Mouse (Mus musculus) liver, embryonic 12.5 days (tissue): ENCODE measurements around the gene Hs2st1. TPM values are rescaled to one million over a fixed set of nuclear protein-coding genes. Genes with fewer than 3 reads are reported as not detected.

Source experiments
- ATAC-seq: fragments of 200-750 bp; cut with Nextera tagmentation; 2 replicates; pipeline ENCODE4 v1.8.0; 2017; ENCODE audit warnings: moderate number of reproducible peaks, mild to moderate bottlenecking, moderate library complexity
- H3K27ac ChIP-seq: fragments of 300-500 bp; sonication (generic); 2 replicates; pipeline ENCODE4 v1.5.1; 2016; ENCODE audit warnings: mild to moderate bottlenecking
- H3K27me3 ChIP-seq: fragments of 300-500 bp; sonication (generic); replicated peaks from 2 replicates; pipeline ENCODE4 v1.6.1; 2016; ENCODE audit warnings: mild to moderate bottlenecking, moderate library complexity
- H3K36me3 ChIP-seq: fragments of 300-500 bp; sonication (generic); 2 replicates; pipeline ENCODE4 v1.6.1; 2016; ENCODE audit warnings: mild to moderate bottlenecking, moderate library complexity
- H3K4me1 ChIP-seq: fragments of 300-500 bp; sonication (generic); 2 replicates; pipeline ENCODE4 v1.6.1; 2016
- H3K4me2 ChIP-seq: fragments of 300-500 bp; sonication (generic); 2 replicates; pipeline ENCODE4 v1.6.1; 2016; ENCODE audit warnings: mild to moderate bottlenecking, moderate library complexity
- H3K4me3 ChIP-seq: fragments of 300-500 bp; sonication (generic); 2 replicates; pipeline ENCODE4 v1.5.1; 2016; ENCODE audit warnings: mild to moderate bottlenecking, moderate library complexity
- H3K9ac ChIP-seq: fragments of 300-500 bp; sonication (generic); 2 replicates; pipeline ENCODE4 v1.6.1; 2016; ENCODE audit warnings: mild to moderate bottlenecking, moderate library complexity
- H3K9me3 ChIP-seq: fragments of 300-500 bp; sonication (generic); replicated peaks from 2 replicates; pipeline ENCODE4 v1.6.1; 2016; ENCODE audit warnings: mild to moderate bottlenecking, moderate library complexity
- WGBS: fragments of 180-500 bp; shearing (Covaris S2); methylation state at CpG from one replicate; pipeline ENCODE4 v1.1.7; 2016; ENCODE audit not compliant: insufficient replicate concordance; 5-methylcytosine and 5-hydroxymethylcytosine counted together
- polyA plus RNA-seq: library from polyadenylated mRNA; unstranded; fragments of >200 nt; fragmentation: Nextera tagmentation; extraction: Ambion mirVana; gene quantifications from 2 replicates; pipeline ENCODE4 v1.2.1, GENCODE M21; 2016

The Hs2st1 gene
- polyA plus RNA-seq, 1 experiment from 2014 or later, result 6.3 TPM

DNA sequence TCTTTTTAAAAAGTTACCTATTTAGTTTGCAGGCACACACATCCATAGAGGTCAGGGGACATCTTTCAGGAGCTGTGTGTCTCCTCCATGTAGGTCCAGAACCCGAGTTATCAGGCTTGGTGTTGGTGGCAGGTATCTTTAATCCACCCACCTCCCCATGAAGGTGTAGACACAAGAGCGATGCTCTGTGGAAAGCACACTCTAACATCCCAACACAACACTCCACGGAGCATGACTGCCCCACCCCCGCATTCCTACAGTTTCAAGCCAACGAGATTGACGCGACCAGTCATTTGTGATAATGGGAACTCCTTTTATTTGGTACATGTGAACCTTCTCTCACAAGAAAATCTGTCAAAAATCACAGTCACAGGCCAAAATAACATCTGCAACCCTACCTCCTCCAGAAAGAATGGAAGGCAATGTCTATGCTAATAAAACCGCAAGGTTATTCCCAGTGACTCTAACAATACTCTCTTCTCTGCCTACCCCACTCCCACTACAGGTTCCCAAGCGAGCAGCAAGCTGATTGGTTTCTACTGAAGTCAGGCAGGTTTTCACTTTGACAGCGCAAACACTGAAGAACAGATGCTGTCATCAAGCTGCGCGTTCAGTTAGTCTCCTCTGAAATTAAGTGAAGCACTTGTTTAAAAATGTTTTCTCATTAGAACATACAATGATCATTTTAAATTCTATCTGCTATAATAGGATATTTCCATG, 92.1 kb downstream of the Hs2st1 start:
- Histone ChIP-seq H3K27me3 (no peaks in the 10 kb centered on the region), H3K4me3 (no peak overlapping the region), H3K4me1 (no peaks in the 10 kb centered on the region), H3K9ac (no peak overlapping the region), H3K9me3 (no peaks in the 10 kb centered on the region), H3K36me3 (no peaks in the 10 kb centered on the region), H3K27ac (no peak overlapping the region), H3K4me2 (no peak overlapping the region)
- no peak for ATAC-seq
- whole genome bisulfite sequencing, result 79% methylated on average over 12 of the region's 12 CpGs

DNA sequence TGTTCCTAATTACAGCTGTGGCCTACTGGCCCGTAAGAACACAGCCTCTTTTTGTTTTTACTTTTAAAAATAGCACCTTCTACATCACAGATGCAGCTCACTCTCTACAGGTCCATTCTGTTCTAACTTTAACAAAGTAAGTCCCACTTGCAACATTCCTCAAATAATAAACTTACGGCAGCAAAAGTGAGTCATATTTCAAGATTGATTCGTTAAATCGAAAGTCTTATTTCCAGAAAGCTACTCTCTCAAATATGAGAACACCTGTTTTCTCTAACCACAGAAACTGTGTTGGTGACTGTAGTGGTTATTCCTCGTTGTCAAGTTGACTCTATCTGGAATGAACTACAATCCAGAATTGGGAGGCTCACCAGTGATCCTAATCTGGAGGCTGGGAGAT, 94.1 kb downstream of the Hs2st1 start:
- Histone ChIP-seq H3K36me3 (no peaks in the 10 kb centered on the region), H3K4me3 (no peak overlapping the region), H3K4me2 (no peak overlapping the region), H3K4me1 (peaks cover 1% of the 10 kb centered on the region), H3K9ac (no peak overlapping the region), H3K27me3 (no peaks in the 10 kb centered on the region), H3K27ac (no peak overlapping the region), H3K9me3 (no peaks in the 10 kb centered on the region)
- ATAC-seq, result no peak
- 79% methylated on average over 5 of the region's 5 CpGs for WGBS

DNA sequence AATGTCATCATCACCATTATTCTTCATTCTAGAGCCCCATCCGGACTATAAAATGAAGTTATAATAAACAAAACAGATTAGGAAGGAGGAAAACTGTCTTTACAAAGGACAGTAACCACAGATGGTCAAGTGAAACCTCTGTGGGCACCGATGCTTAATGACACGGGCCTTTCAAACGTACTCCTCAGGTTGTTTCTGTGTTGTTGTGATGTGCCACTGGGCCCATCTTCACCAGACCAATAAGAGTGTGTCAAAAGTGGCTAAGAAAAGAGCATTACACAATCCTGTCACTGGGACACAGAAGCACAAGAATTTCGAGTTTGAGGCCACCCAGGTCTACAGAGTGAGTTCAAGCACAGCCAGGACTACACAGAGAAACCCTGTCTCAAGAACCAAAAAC, 95.3 kb downstream of the Hs2st1 start:
- no peak overlapping the region for H3K27ac ChIP-seq
- H3K9ac ChIP-seq, result no peak overlapping the region
- WGBS, result 72% methylated on average over 5 of the region's 5 CpGs
- peaks cover 7% of the 10 kb centered on the region for H3K4me1 ChIP-seq
- H3K4me2 ChIP-seq, result no peak overlapping the region
- H3K9me3 ChIP-seq, result no peaks in the 10 kb centered on the region
- H3K36me3 ChIP-seq, result no peaks in the 10 kb centered on the region
- ATAC-seq, result no peak
- no peak overlapping the region for H3K4me3 ChIP-seq
- H3K27me3 ChIP-seq, result no peaks in the 10 kb centered on the region

DNA sequence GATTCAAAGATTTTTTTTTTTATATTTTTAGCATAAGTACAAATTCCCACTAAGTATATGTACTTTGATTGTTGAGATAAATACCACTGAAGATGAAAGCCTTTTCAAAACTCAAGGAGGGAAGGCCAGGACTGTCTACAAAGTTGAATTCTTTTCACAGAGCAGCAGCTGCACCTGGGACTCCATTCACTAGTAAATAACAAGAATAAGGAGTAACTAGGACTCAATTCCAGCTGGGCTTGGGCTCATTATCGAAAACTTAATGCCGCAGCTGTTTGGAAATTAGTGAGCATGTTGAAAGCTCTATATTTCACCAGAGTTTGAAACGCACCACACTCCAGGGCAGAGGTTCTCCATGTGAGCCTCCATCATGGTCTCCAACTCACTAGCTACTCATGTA, 98.0 kb downstream of the Hs2st1 start:
- Histone ChIP-seq H3K9ac (no peak overlapping the region), H3K4me2 (no peak overlapping the region), H3K27ac (no peak overlapping the region), H3K36me3 (no peaks in the 10 kb centered on the region), H3K27me3 (no peaks in the 10 kb centered on the region), H3K9me3 (no peaks in the 10 kb centered on the region), H3K4me3 (no peak overlapping the region), H3K4me1 (peaks cover 7% of the 10 kb centered on the region)
- WGBS, result 88% methylated on average over 3 of the region's 3 CpGs
- ATAC-seq, result no peak

DNA sequence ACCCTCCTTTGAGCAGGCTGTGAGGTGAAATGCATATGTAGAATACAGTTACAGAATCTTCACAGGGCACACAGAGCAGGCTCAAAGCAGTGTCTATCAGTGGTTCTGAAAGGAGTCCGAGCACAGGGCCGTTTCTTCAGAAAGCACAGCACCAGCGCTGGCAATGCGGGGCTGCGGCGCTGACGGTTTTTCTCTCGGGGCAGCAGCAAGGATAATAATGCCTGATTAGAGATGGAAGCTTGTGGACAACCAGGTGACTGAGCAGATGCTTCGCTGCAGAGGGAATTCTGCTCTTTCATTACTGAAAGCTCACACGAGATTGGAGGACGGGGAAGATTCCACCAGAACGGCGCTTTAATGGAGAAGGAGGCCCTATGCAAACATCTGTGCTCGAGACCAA, 99.1 kb downstream of the Hs2st1 start:
- 69% methylated on average over 14 of the region's 14 CpGs for WGBS
- no peaks in the 10 kb centered on the region for H3K9me3 ChIP-seq
- H3K4me2 ChIP-seq, result no peak overlapping the region
- H3K27ac ChIP-seq, result no peak overlapping the region
- no peaks in the 10 kb centered on the region for H3K36me3 ChIP-seq
- H3K4me3 ChIP-seq, result no peak overlapping the region
- peaks cover 11% of the 10 kb centered on the region for H3K4me1 ChIP-seq
- no peak overlapping the region for H3K9ac ChIP-seq
- H3K27me3 ChIP-seq, result no peaks in the 10 kb centered on the region
- ATAC-seq, result no peak

DNA sequence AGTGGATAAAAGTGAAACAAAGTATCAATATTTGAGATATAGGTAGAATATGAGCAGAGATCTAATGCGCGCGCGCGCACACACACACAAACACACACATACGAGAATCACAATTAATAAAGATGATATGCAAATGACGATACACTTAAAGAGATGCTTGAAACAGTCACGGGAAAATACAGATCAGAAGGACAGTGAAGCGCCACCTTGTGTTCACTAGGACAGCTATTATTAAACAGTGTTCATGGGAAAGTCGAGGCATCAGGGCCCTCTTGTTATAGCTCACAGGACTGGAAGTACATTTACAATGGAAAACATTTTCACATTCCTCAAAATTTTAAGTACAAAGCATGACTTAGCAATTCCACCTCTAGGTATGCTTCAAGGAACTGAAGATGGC, 102.5 kb downstream of the Hs2st1 start:
- ATAC-seq, result no peak
- Histone ChIP-seq H3K9ac (no peak overlapping the region), H3K4me2 (no peak overlapping the region), H3K9me3 (no peaks in the 10 kb centered on the region), H3K27me3 (no peaks in the 10 kb centered on the region), H3K36me3 (peaks cover 15% of the 10 kb centered on the region), H3K27ac (no peak overlapping the region), H3K4me1 (peaks cover 14% of the 10 kb centered on the region), H3K4me3 (no peak overlapping the region)
- WGBS, result 62% methylated on average over 10 of the region's 10 CpGs

DNA sequence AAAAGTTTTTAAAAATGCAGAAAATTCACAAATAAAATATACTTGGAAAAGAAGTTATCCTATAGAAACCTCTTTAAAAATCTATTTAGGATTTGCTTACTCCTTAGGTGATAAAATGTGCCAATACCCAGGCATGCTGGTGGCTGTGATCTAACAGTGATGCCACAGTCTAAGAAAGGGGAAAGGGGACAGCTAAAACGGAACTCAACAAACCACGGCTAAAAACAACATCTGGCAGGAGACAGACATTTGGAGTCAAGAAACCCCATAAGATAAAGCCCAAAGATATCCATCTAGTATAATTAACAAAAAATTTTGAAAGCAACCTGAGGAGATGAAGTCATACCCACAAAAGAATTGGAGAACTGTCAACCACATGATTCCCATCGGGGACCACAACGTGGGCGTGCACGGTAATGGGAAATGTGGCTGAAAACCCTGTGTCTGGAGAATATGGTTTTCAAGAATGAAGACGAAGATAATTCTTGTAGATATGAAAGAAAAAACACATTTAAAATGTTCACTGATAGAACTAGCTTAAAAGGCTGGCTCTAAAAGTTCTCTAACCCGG, 103.8 kb downstream of the Hs2st1 start:
- no peaks in the 10 kb centered on the region for H3K27me3 ChIP-seq
- no peak for ATAC-seq
- H3K27ac ChIP-seq, result no peak overlapping the region
- no peak overlapping the region for H3K4me2 ChIP-seq
- 54% methylated on average over 8 of the region's 8 CpGs for WGBS
- peaks cover 17% of the 10 kb centered on the region for H3K36me3 ChIP-seq
- H3K9me3 ChIP-seq, result no peaks in the 10 kb centered on the region
- peaks cover 14% of the 10 kb centered on the region for H3K4me1 ChIP-seq
- H3K9ac ChIP-seq, result no peak overlapping the region
- no peak overlapping the region for H3K4me3 ChIP-seq

DNA sequence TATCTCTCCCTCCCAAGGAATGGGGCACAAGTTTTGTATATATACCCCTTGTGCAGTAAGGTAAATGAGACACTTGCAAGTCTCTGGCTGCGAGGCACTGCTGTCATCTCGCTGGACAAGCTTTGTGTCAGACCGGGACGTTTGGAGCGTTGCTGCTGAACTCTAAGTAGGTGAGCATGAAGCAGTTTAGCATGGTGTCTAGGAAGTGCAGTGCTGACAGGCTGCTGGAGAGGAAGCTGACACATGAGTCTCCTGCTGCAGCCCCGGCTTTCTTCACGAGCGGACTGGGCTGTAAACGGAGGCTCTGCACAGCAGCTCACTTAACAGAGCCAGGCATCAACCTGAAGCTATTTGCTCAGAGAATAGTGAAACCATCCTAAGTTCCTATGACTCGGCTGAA, 107.3 kb downstream of the Hs2st1 start:
- no peak for ATAC-seq
- no peak overlapping the region for H3K4me2 ChIP-seq
- 87% methylated on average over 10 of the region's 10 CpGs for WGBS
- H3K4me3 ChIP-seq, result no peak overlapping the region
- no peaks in the 10 kb centered on the region for H3K9me3 ChIP-seq
- H3K27ac ChIP-seq, result no peak overlapping the region
- H3K9ac ChIP-seq, result no peak overlapping the region
- H3K4me1 ChIP-seq, result peaks cover 6% of the 10 kb centered on the region; the same call in 1 of the 2 replicates
- H3K36me3 ChIP-seq, result peaks cover 25% of the 10 kb centered on the region
- H3K27me3 ChIP-seq, result no peaks in the 10 kb centered on the region

DNA sequence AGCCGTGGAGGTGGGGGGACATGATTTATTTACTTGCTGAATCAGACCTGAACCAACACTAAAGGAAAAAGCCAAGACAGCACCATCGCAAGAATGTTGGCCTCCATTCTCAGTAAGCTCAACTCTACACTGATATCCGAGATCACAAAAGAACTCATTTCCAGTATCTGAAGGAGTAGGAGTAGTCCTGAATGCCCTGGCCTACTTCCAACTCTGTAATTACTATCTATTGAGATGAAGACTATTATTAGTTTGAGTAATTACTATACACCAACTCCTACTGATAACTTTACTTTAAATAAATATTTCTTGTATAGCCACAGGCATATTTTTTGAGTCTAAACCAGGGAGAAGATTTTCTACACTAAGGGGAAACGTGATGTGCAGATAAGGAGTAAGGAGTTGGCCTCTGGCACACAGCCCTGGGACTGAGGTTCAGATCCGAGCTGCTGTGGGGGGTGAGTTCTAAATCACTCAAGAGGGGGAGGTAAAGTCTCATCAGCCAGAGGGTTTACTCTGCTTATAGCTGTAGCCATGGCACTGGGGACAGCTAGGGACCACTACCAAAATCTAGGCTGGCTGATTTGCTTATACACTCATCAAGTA, 109.7 kb downstream of the Hs2st1 start:
- H3K4me2 ChIP-seq, result no peak overlapping the region

DNA sequence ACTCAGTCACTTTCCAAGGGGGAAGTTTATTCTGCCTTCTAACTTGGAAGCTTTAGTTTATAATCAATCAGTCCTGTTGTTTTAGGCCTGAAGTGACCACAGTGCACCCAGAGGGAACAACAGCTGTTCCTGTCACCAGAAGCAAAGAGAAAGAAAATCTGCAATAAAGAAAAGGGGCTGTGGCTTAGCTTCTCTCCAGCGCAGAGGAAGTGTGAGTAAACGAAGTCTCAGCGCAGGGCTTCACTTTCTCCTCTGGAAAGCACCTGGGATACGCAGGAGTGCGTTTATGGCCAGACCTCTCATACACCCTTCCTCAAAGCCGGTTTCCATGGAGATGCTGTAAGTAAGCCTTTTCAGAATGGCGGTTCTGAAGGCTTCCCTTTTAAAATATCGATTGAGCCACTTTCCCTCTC, 110.7 kb downstream of the Hs2st1 start:
- Histone ChIP-seq H3K4me1 (peaks cover 6% of the 10 kb centered on the region; the same call in 1 of the 2 replicates), H3K9me3 (no peaks in the 10 kb centered on the region), H3K4me2 (no peak overlapping the region), H3K36me3 (peaks cover 25% of the 10 kb centered on the region), H3K27ac (no peak overlapping the region), H3K9ac (no peak overlapping the region), H3K27me3 (no peaks in the 10 kb centered on the region), H3K4me3 (no peak overlapping the region)
- 75% methylated on average over 8 of the region's 8 CpGs for WGBS
- no peak for ATAC-seq

More for the DNA sequence above, 109.7 kb downstream of the Hs2st1 start:
- no peak overlapping the region for H3K4me3 ChIP-seq
- no peak overlapping the region for H3K27ac ChIP-seq
- ATAC-seq, result no peak
- H3K9ac ChIP-seq, result no peak overlapping the region
- no peaks in the 10 kb centered on the region for H3K4me1 ChIP-seq
- H3K27me3 ChIP-seq, result no peaks in the 10 kb centered on the region
- peaks cover 25% of the 10 kb centered on the region for H3K36me3 ChIP-seq
- 63% methylated on average over 5 of the region's 5 CpGs for WGBS
- H3K9me3 ChIP-seq, result no peaks in the 10 kb centered on the region

DNA sequence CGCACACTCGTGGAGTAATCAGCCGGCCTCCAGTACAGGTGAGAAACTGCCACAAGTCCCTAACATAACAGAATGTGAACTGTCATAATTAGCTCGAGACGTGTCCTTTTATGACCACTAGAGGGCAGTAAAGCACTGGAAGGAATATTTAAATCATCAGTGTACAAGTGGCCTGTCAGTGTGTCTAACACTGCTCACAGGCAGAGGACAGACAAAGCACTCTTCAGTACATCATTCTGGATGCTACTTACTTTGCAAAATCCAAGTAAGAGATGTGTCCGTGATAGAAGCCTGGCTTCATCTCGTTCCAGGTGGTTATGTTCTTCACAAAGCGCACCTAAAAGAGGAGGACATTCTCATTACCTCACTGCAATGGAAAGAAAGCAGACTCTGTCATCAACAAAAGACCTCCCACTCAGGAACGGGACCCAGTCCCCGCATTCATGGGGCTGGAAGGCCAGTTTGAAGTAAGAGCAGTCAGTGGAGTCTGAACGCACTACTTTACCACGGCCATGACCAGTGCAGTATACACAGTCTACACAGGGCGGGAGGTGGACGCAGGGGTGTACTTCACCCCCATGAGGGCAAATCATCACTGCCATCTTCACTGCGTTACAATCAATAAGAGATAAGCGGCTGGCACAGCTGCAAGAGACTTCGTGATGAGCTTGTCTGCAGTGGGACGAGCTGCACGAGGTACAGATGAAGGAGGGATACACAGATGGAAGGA, 116.1 kb downstream of the Hs2st1 start:
- H3K27ac ChIP-seq, result no peak overlapping the region
- H3K36me3 ChIP-seq, result peaks cover 14% of the 10 kb centered on the region
- H3K4me3 ChIP-seq, result no peak overlapping the region
- 59% methylated on average over 19 of the region's 19 CpGs for WGBS
- ATAC-seq, result peak; percentile 64
- no peaks in the 10 kb centered on the region for H3K27me3 ChIP-seq
- peaks cover 11% of the 10 kb centered on the region for H3K4me1 ChIP-seq
- no peak overlapping the region for H3K4me2 ChIP-seq
- H3K9me3 ChIP-seq, result no peaks in the 10 kb centered on the region
- no peak overlapping the region for H3K9ac ChIP-seq

DNA sequence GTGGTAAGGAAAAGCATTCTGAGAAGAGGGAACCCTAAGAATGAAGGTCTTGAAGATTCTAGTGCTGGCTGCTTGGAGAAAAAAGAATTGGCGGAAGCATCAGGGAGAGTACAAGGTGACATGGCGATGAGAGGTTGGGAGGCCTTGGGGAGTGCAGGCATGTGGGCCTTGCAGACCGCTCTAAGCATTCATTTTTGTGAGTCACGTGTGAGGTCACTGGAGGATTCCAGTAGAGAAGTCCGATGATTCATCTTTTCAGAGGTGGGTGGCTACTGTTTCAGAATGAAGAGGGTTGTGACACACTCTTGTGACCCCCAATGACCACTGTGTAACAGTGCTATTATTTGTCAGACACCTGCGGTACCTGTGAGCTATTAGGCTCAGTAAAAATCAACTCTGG, 121.0 kb downstream of the Hs2st1 start:
- no peak for ATAC-seq
- Histone ChIP-seq H3K9me3 (no peaks in the 10 kb centered on the region), H3K27ac (no peak overlapping the region), H3K4me1 (peaks cover 25% of the 10 kb centered on the region), H3K27me3 (no peaks in the 10 kb centered on the region), H3K4me3 (no peak overlapping the region), H3K4me2 (no peak overlapping the region), H3K9ac (no peak overlapping the region), H3K36me3 (peaks cover 39% of the 10 kb centered on the region)
- WGBS, result 88% methylated on average over 6 of the region's 6 CpGs
